Mouse (Mus musculus): ENCODE results near the gene Ralgapa2. TPM values are rescaled to one million over a fixed set of nuclear protein-coding genes. Genes with fewer than 3 reads are reported as not detected.

The Ralgapa2 gene
- polyA plus RNA-seq, 1 experiment from 2014 or later, result 4.5 TPM

- Histone ChIP-seq H3K9me3 (replicated peaks; ENCODE audit: control insufficient read depth, low read length) (no peaks in the 10 kb centered on the region), H3K36me3 (ENCODE audit: control insufficient read depth, insufficient read depth) (peaks cover 2% of the 10 kb centered on the region; the same call in 1 of the 2 replicates), H3K27ac (ENCODE audit: low read length) (no peak overlapping the region), H3K27me3 (ENCODE audit: control insufficient read depth, insufficient read depth, low read depth, low read length) (no peaks in the 10 kb centered on the region), H3K9ac (ENCODE audit: low read depth, low read length) (no peak overlapping the region), H3K4me2 (ENCODE audit: low read depth, low read length) (no peak overlapping the region), H3K4me3 (ENCODE audit: low read depth, low read length) (no peak overlapping the region), H3K4me1 (ENCODE audit: control insufficient read depth, low read depth, low read length) (no peaks in the 10 kb centered on the region)
- no peak for ATAC-seq (ENCODE audit: low read depth)
- WGBS (ENCODE audit: insufficient replicate concordance), result 47% methylated on average over 1 of the region's 1 CpGs
Observed at GRCm38 (mm10) chr2:146337540-146337939, 174.6 kb downstream of the Ralgapa2 start.

- ATAC-seq (ENCODE audit: low read depth), result no peak
- Histone ChIP-seq H3K9ac (ENCODE audit: low read depth, low read length) (no peak overlapping the region), H3K4me2 (ENCODE audit: low read depth, low read length) (no peak overlapping the region), H3K9me3 (replicated peaks; ENCODE audit: control insufficient read depth, low read length) (no peaks in the 10 kb centered on the region), H3K27me3 (ENCODE audit: control insufficient read depth, insufficient read depth, low read depth, low read length) (no peaks in the 10 kb centered on the region), H3K36me3 (ENCODE audit: control insufficient read depth, insufficient read depth) (no peaks in the 10 kb centered on the region), H3K27ac (ENCODE audit: low read length) (no peak overlapping the region), H3K4me1 (ENCODE audit: control insufficient read depth, low read depth, low read length) (no peaks in the 10 kb centered on the region), H3K4me3 (ENCODE audit: low read depth, low read length) (no peak overlapping the region)
- WGBS (ENCODE audit: insufficient replicate concordance), result 66% methylated on average over 5 of the region's 5 CpGs
Observed at GRCm38 (mm10) chr2:146331894-146332476, 180.2 kb downstream of the Ralgapa2 start.

GRCm38 (mm10) chr2:146330772-146331281 lies 181.3 kb downstream of the Ralgapa2 start:
- 68% methylated on average over 8 of the region's 8 CpGs for WGBS (ENCODE audit: insufficient replicate concordance)
- no peak for ATAC-seq (ENCODE audit: low read depth)
- H3K4me2 ChIP-seq (ENCODE audit: low read depth, low read length), result no peak overlapping the region

GRCm38 (mm10) chr2:146330101-146330500 lies 182.0 kb downstream of the Ralgapa2 start:
- Histone ChIP-seq H3K4me2 (ENCODE audit: low read depth, low read length) (no peak overlapping the region), H3K27me3 (ENCODE audit: control insufficient read depth, insufficient read depth, low read depth, low read length) (no peaks in the 10 kb centered on the region), H3K4me1 (ENCODE audit: control insufficient read depth, low read depth, low read length) (no peaks in the 10 kb centered on the region), H3K9me3 (replicated peaks; ENCODE audit: control insufficient read depth, low read length) (no peaks in the 10 kb centered on the region), H3K27ac (ENCODE audit: low read length) (no peak overlapping the region), H3K36me3 (ENCODE audit: control insufficient read depth, insufficient read depth) (no peaks in the 10 kb centered on the region), H3K4me3 (ENCODE audit: low read depth, low read length) (no peak overlapping the region), H3K9ac (ENCODE audit: low read depth, low read length) (no peak overlapping the region)
- no peak for ATAC-seq (ENCODE audit: low read depth)
- WGBS (ENCODE audit: insufficient replicate concordance), result 58% methylated on average over 1 of the region's 1 CpGs

More at GRCm38 (mm10) chr2:146330772-146331281, 181.3 kb downstream of the Ralgapa2 start:
- H3K4me3 ChIP-seq (ENCODE audit: low read depth, low read length), result no peak overlapping the region
- no peaks in the 10 kb centered on the region for H3K36me3 ChIP-seq (ENCODE audit: control insufficient read depth, insufficient read depth)
- no peak overlapping the region for H3K27ac ChIP-seq (ENCODE audit: low read length)
- no peaks in the 10 kb centered on the region for H3K4me1 ChIP-seq (ENCODE audit: control insufficient read depth, low read depth, low read length)
- no peak overlapping the region for H3K9ac ChIP-seq (ENCODE audit: low read depth, low read length)
- H3K27me3 ChIP-seq (ENCODE audit: control insufficient read depth, insufficient read depth, low read depth, low read length), result no peaks in the 10 kb centered on the region
- no peaks in the 10 kb centered on the region for H3K9me3 ChIP-seq (replicated peaks; ENCODE audit: control insufficient read depth, low read length)

- Histone ChIP-seq H3K27me3 (ENCODE audit: control insufficient read depth, insufficient read depth, low read depth, low read length) (no peaks in the 10 kb centered on the region), H3K4me1 (ENCODE audit: control insufficient read depth, low read depth, low read length) (no peaks in the 10 kb centered on the region), H3K27ac (ENCODE audit: low read length) (no peak overlapping the region), H3K9ac (ENCODE audit: low read depth, low read length) (no peak overlapping the region), H3K4me3 (ENCODE audit: low read depth, low read length) (no peak overlapping the region), H3K4me2 (ENCODE audit: low read depth, low read length) (no peak overlapping the region), H3K36me3 (ENCODE audit: control insufficient read depth, insufficient read depth) (no peaks in the 10 kb centered on the region), H3K9me3 (replicated peaks; ENCODE audit: control insufficient read depth, low read length) (no peaks in the 10 kb centered on the region)
- 85% methylated on average over 1 of the region's 1 CpGs for WGBS (ENCODE audit: insufficient replicate concordance)
- ATAC-seq (ENCODE audit: low read depth), result no peak
Observed at GRCm38 (mm10) chr2:146326654-146327053, 185.5 kb downstream of the Ralgapa2 start.

- 73% methylated on average over 15 of the region's 15 CpGs for WGBS (ENCODE audit: insufficient replicate concordance)
Observed at GRCm38 (mm10) chr2:146324907-146325715, 187.0 kb downstream of the Ralgapa2 start.

GRCm38 (mm10) chr2:146324140-146324906 lies 187.8 kb downstream of the Ralgapa2 start:
- no peak overlapping the region for H3K27ac ChIP-seq (ENCODE audit: low read length)
- no peak for ATAC-seq (ENCODE audit: low read depth)
- H3K36me3 ChIP-seq (ENCODE audit: control insufficient read depth, insufficient read depth), result no peaks in the 10 kb centered on the region
- 69% methylated on average over 3 of the region's 3 CpGs for WGBS (ENCODE audit: insufficient replicate concordance)
- no peak overlapping the region for H3K4me3 ChIP-seq (ENCODE audit: low read depth, low read length)
- no peaks in the 10 kb centered on the region for H3K27me3 ChIP-seq (ENCODE audit: control insufficient read depth, insufficient read depth, low read depth, low read length)
- H3K9ac ChIP-seq (ENCODE audit: low read depth, low read length), result no peak overlapping the region
- H3K4me1 ChIP-seq (ENCODE audit: control insufficient read depth, low read depth, low read length), result no peaks in the 10 kb centered on the region
- H3K9me3 ChIP-seq (replicated peaks; ENCODE audit: control insufficient read depth, low read length), result no peaks in the 10 kb centered on the region
- H3K4me2 ChIP-seq (ENCODE audit: low read depth, low read length), result no peak overlapping the region

More at GRCm38 (mm10) chr2:146324907-146325715, 187.0 kb downstream of the Ralgapa2 start:
- Histone ChIP-seq H3K27me3 (ENCODE audit: control insufficient read depth, insufficient read depth, low read depth, low read length) (no peaks in the 10 kb centered on the region), H3K4me3 (ENCODE audit: low read depth, low read length) (no peak overlapping the region), H3K36me3 (ENCODE audit: control insufficient read depth, insufficient read depth) (no peaks in the 10 kb centered on the region), H3K9ac (ENCODE audit: low read depth, low read length) (no peak overlapping the region), H3K4me1 (ENCODE audit: control insufficient read depth, low read depth, low read length) (no peaks in the 10 kb centered on the region), H3K27ac (ENCODE audit: low read length) (no peak overlapping the region), H3K9me3 (replicated peaks; ENCODE audit: control insufficient read depth, low read length) (no peaks in the 10 kb centered on the region), H3K4me2 (ENCODE audit: low read depth, low read length) (no peak overlapping the region)
- no peak for ATAC-seq (ENCODE audit: low read depth)

- 61% methylated on average over 4 of the region's 4 CpGs for WGBS (ENCODE audit: insufficient replicate concordance)
- H3K9me3 ChIP-seq (replicated peaks; ENCODE audit: control insufficient read depth, low read length), result no peaks in the 10 kb centered on the region
- H3K4me1 ChIP-seq (ENCODE audit: control insufficient read depth, low read depth, low read length), result no peaks in the 10 kb centered on the region
- H3K27ac ChIP-seq (ENCODE audit: low read length), result no peak overlapping the region
- H3K36me3 ChIP-seq (ENCODE audit: control insufficient read depth, insufficient read depth), result no peaks in the 10 kb centered on the region
- no peaks in the 10 kb centered on the region for H3K27me3 ChIP-seq (ENCODE audit: control insufficient read depth, insufficient read depth, low read depth, low read length)
- no peak for ATAC-seq (ENCODE audit: low read depth)
- H3K9ac ChIP-seq (ENCODE audit: low read depth, low read length), result no peak overlapping the region
- H3K4me3 ChIP-seq (ENCODE audit: low read depth, low read length), result no peak overlapping the region
- H3K4me2 ChIP-seq (ENCODE audit: low read depth, low read length), result no peak overlapping the region
Observed at GRCm38 (mm10) chr2:146323528-146323927, 188.6 kb downstream of the Ralgapa2 start.
